Mouse (Mus musculus) erythroblast, embryonic 14.5 days (primary cell): Measurements from ENCODE around the gene Rasgef1a. TPM values are rescaled to one million over a fixed set of nuclear protein-coding genes. Genes with fewer than 3 reads are reported as not detected.

Experiments used
- H3K27me3 ChIP-seq: 2 replicates; pipeline ENCODE4 v1.6.1; 2012; ENCODE audit warnings: inconsistent platforms; ENCODE audit not compliant: control insufficient read depth
- H3K36me3 ChIP-seq: 2 replicates; pipeline ENCODE4 v1.6.1; 2012; ENCODE audit warnings: mild to moderate bottlenecking, inconsistent platforms; ENCODE audit not compliant: control insufficient read depth
- H3K4me1 ChIP-seq: 2 replicates; pipeline ENCODE4 v1.6.1; 2012; ENCODE audit warnings: inconsistent platforms; ENCODE audit not compliant: control insufficient read depth
- H3K4me3 ChIP-seq: replicated peaks from 2 replicates; pipeline ENCODE3; 2012; ENCODE audit warnings: moderate library complexity, mild to moderate bottlenecking, inconsistent platforms
- H3K9me3 ChIP-seq: 2 replicates; pipeline ENCODE4 v1.6.1; 2012; ENCODE audit warnings: low read length, inconsistent platforms, mixed read lengths; ENCODE audit not compliant: control insufficient read depth
- GATA1 ChIP-seq: IDR thresholded peaks from 2 replicates; pipeline ENCODE4 v1.6.1; 2012; ENCODE audit warnings: low read length, inconsistent platforms, mixed read lengths
- TAL1 ChIP-seq: IDR thresholded peaks from 3 replicates; pipeline ENCODE4 v1.6.1; 2012; ENCODE audit warnings: low read length, inconsistent platforms, mixed read lengths
- polyA plus RNA-seq: library from polyadenylated mRNA; stranded (reverse); fragments of >175 nt; gene quantifications from 2 replicates; pipeline ENCODE4 v1.2.3, GENCODE M21; 2012

Gene Rasgef1a
- not detected in 2 replicates for polyA plus RNA-seq

- no peaks in the 10 kb centered on the region for H3K9me3 ChIP-seq
- H3K27me3 ChIP-seq = peaks cover 32% of the 10 kb centered on the region
- H3K36me3 ChIP-seq = no peaks in the 10 kb centered on the region
- H3K4me1 ChIP-seq = no peaks in the 10 kb centered on the region
- TF ChIP-seq GATA1 (no peak), TAL1 (no peak)
- no peak within 1 kb of the TSS for H3K4me3 ChIP-seq
Observed at GRCm38 (mm10) chr6:118010756-118011615, at the start of gene Rasgef1a. Gene Rasgef1a, plus strand, starts transcription at chr6:118011438.

DNA sequence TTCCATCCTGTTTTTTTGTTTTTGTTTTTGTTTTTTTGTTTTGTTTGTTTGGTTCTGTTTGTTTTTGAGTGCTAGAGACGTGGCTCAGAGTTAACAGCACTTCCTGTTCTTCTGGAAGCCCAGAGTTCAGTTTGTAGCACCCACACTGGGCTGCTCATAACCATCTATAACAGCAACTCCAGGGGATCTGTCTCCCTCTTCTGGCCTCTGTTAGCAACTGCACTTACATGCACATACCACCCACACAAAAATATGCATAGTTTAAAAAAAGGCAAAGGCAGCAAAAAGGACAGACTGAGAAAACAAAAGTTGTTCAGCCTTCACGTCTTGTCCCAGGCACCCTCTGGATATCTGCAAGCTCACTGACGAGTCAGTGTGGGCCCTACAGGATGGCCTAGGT lies 48.0 kb upstream of the Rasgef1a start:
- Histone ChIP-seq H3K4me1 (no peaks in the 10 kb centered on the region), H3K27me3 (no peaks in the 10 kb centered on the region), H3K36me3 (no peaks in the 10 kb centered on the region), H3K9me3 (peaks cover 3% of the 10 kb centered on the region; the same call in 1 of the 2 replicates), H3K4me3 (no peak overlapping the region)
- TF ChIP-seq GATA1 = no peak

DNA sequence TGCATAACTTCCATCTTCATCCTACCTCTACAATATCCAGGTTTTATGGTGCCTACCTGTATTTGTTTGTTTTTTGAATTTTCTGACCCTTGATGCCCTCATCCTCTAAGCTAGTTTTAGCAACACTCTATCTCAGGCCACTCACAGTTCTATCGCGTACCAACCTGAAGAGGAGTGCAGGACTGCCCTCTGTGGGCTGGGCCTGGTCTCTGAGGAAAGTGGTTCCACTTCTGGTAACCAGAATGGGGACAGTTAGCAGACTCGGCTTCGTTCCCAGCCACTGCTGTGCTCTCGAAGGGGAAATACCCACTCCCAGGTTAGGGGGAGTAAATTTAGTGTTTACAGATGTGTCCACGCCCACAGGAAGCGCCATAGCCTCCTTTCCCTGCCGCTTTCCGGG lies 44.5 kb upstream of the Rasgef1a start:
- TF ChIP-seq GATA1 (no peak), TAL1 (no peak)
- Histone ChIP-seq H3K36me3 (no peaks in the 10 kb centered on the region), H3K9me3 (peaks cover 3% of the 10 kb centered on the region; the same call in 1 of the 2 replicates), H3K27me3 (no peaks in the 10 kb centered on the region), H3K4me1 (no peaks in the 10 kb centered on the region), H3K4me3 (no peak overlapping the region)

GRCm38 (mm10) chr6:117987173-117987572 lies 24.1 kb upstream of the Rasgef1a start:
- H3K27me3 ChIP-seq = peaks cover 2% of the 10 kb centered on the region; the same call in 1 of the 2 replicates
- TF ChIP-seq TAL1 (no peak), GATA1 (no peak)
- H3K36me3 ChIP-seq = no peaks in the 10 kb centered on the region
- H3K9me3 ChIP-seq = no peaks in the 10 kb centered on the region
- H3K4me3 ChIP-seq = no peak overlapping the region
- H3K4me1 ChIP-seq = no peaks in the 10 kb centered on the region

GRCm38 (mm10) chr6:117989209-117989608 lies 22.0 kb upstream of the Rasgef1a start:
- Histone ChIP-seq H3K36me3 (no peaks in the 10 kb centered on the region), H3K27me3 (peaks cover 2% of the 10 kb centered on the region; the same call in 1 of the 2 replicates), H3K4me1 (no peaks in the 10 kb centered on the region), H3K4me3 (no peak overlapping the region), H3K9me3 (no peaks in the 10 kb centered on the region)
- no peak for TF ChIP-seq TAL1
- TF ChIP-seq GATA1 = no peak

- no peaks in the 10 kb centered on the region for H3K9me3 ChIP-seq
- no peak for TF ChIP-seq TAL1
- TF ChIP-seq GATA1 = no peak
- H3K4me1 ChIP-seq = no peaks in the 10 kb centered on the region
- peaks cover 2% of the 10 kb centered on the region; the same call in 1 of the 2 replicates for H3K27me3 ChIP-seq
- no peak overlapping the region for H3K4me3 ChIP-seq
- H3K36me3 ChIP-seq = no peaks in the 10 kb centered on the region
Observed at GRCm38 (mm10) chr6:117990649-117991048, 20.6 kb upstream of the Rasgef1a start.

- Histone ChIP-seq H3K27me3 (peaks cover 2% of the 10 kb centered on the region; the same call in 1 of the 2 replicates), H3K4me3 (no peak overlapping the region), H3K9me3 (no peaks in the 10 kb centered on the region), H3K36me3 (no peaks in the 10 kb centered on the region), H3K4me1 (no peaks in the 10 kb centered on the region)
- no peak for TF ChIP-seq GATA1
- no peak for TF ChIP-seq TAL1
Observed at GRCm38 (mm10) chr6:117991297-117991696, 19.9 kb upstream of the Rasgef1a start.

GRCm38 (mm10) chr6:117991928-117992327 lies 19.3 kb upstream of the Rasgef1a start:
- H3K27me3 ChIP-seq = peaks cover 2% of the 10 kb centered on the region
- TF ChIP-seq TAL1 (no peak), GATA1 (no peak)
- no peaks in the 10 kb centered on the region for H3K9me3 ChIP-seq
- H3K36me3 ChIP-seq = no peaks in the 10 kb centered on the region
- no peak overlapping the region for H3K4me3 ChIP-seq
- H3K4me1 ChIP-seq = no peaks in the 10 kb centered on the region

- Histone ChIP-seq H3K27me3 (peaks cover 2% of the 10 kb centered on the region), H3K36me3 (no peaks in the 10 kb centered on the region), H3K4me1 (no peaks in the 10 kb centered on the region), H3K4me3 (no peak overlapping the region), H3K9me3 (no peaks in the 10 kb centered on the region)
- no peak for TF ChIP-seq GATA1
- TF ChIP-seq TAL1 = no peak
Observed at GRCm38 (mm10) chr6:117995168-117995567, 16.1 kb upstream of the Rasgef1a start.
